Mouse (Mus musculus): ENCODE data around the gene Armc7.
A peak's percentile ranks its signal among the peaks of the same experiment; 100 is the strongest.
"Not testable (repeated sequence)": the region's sequence is repeated elsewhere in the genome, so short reads cannot be mapped to it uniquely, and the experiment has no call there.

Armc7 gene

DNA sequence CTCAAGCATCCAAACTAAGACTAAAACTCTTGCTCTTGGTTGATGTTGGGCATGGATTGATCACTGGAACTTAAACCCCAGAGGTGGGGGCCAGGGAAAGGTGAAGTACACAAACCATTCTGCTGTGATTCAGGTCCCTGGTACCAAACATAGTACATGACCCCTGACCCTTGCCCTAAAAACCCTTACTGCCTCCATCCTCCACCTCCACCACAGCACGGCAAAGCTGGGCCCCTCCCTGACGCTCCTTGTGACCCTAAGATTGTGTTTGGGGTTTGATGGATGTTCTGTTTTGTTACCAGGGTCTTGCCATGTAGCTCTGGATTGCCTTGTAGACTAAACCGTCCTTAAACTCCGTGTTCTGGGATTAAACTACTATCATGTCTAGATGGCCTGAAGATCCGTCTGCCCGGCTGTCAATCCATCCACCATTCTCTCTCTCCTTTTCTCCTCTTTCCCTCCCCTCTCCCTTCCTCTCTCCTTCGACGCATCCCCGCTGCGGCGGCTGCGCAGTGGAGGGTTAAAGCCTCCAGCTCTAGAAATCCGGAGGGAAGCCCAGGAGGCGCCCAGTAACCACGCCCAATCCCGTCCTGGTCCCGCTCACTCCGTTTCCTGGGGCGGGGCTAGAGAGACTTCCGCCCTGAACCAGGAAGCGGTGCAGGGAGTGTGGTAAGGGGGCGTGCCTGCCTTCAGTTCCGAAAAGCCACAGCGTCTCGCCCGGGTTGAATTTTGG lies at the start of gene Armc7:
Armc7 (plus strand) TSS at position 643 of the 733 bp plus-strand sequence.
- DNase-seq: peak; percentile 94

DNA sequence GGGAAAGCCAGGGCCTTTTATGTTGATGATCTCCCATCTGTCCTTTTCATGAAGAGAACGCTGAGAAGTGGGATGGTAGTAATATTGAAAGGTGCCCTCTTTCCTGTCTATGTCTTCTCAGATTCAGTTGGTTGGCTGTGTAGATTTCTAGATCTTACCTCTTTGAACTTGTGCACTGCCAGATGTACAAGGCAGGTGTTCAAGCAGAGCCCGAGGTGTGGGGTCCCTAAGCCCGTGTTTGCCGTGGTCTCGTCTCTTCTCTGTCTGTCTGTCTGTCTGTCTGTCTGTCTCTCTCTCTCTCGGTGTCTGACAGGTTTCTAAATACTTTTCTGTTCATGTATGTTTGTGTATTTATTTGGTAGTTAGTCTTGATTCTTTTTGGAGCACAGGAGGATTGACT lies 49.8 kb upstream of the Armc7 start:
- DNase-seq: no peak

DNA sequence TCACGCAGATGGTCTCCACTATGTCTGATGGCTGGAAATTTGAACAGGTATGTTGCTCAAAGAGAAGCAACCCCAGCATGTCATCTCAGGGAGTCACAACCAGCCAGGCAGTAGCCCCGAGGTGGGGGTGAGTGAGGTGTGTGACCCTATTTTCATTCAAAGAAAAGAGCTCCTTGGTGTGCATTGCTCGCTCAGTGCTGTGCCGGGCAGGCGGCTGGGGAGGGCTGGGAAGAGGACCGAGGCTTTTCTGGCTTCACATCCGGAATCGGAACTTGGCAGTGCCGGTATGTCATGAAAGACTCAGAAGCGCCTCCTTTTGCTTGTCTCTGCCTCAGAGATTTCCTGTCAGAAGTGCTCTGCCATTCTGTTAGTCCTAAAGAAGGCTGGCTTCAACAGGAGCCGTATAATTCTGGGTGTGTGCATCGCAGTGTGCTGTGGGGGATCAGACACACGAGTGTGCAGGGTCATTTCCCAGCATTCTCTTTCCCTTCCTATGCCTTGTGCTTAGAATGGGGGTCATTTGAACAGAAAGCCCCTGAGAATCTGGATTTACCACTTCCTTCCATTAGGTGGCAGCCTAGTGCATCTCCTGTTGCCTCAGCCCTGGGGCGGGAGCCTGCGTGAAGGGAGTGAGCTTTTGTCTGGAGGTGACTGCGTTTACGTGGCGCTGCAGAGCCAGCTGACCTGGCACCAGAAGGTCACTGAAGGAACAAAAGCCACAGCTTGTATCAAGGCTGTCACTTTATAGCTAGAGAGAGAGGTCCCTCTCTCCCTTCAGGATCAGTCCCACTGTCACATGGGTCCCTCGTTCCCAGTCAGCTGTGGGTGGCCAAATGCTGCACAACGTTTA lies 47.8 kb upstream of the Armc7 start:
- peak; percentile 68 for DNase-seq

DNA sequence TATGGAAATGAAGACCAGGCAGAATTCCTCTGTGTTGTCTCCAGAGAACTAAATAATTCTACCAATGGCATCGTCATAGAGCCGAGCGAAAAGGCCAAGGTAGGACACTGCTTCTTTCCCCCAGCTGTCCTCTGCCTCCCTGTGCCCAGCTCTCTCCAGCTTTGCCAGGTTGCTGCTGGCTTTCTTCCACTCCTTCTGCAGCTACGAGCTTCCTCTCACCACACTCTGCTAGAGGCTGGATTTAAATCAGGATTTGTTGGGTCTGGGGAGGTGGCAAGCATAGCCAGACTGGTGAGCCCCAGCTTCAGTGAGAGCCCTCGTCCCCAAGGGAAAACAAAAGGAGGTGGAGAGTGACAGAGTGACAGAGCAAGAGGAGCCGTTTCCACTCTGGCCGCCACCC lies 46.2 kb upstream of the Armc7 start:
- DNase-seq: no peak

DNA sequence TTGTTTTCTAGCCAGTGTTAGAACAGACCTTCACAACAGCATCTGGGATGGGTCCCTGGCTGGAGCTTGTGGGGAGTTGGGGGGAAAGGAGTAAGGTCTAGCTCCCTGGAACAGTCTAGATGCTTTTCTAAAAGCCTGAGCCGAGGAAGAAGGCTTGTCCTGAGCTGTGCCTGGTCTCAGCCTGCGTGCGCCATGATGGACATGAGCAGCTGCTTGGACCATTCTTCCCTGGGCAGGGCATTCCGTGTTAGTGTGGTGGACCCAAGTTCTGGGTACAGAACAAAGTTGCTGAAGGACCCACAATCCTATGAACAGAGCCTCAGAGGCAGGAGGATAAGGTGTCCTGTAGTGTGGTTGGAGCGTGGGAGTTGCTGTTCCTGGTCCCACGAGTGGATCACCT lies 44.9 kb upstream of the Armc7 start:
- no peak for DNase-seq

DNA sequence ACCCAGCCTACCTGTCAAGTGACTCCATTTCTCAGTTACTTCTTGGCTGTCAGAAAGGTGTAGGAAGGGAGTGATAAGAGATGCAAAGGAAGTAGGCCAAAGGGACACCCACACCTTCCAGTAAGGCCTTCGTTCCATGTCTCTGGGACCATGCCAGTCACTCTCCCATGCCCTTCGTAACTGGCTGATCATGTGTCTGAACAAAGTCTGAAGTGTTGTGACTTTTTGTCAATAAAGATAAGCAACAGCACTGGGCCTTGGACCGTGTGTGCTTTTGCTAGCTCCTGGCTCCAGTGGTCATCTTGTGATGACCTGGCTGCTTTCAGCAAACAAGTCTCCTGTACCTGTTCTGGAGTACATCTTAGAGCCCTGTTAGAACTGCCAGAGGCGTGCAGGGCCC lies 42.7 kb upstream of the Armc7 start:
- no peak for DNase-seq

DNA sequence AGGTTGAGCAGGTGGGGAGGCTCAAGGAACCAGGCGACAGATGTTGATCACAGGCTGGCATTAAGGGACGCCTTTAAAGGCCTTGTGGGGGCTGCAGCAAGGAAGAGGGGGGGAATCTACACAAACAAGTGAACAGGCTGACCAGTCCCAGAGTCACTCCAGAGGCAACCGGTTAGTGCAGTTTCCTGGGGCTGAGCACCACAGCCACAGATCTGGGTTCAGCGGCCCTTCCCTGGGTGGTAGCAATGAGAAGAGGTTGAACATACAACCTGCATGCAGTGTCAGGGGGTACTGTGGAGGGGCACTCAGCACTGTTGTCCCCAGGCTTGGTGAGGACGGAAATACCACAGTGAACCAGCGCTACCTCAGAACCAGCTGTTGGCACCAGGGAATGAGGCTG lies 42.1 kb upstream of the Armc7 start:
- DNase-seq: no peak

DNA sequence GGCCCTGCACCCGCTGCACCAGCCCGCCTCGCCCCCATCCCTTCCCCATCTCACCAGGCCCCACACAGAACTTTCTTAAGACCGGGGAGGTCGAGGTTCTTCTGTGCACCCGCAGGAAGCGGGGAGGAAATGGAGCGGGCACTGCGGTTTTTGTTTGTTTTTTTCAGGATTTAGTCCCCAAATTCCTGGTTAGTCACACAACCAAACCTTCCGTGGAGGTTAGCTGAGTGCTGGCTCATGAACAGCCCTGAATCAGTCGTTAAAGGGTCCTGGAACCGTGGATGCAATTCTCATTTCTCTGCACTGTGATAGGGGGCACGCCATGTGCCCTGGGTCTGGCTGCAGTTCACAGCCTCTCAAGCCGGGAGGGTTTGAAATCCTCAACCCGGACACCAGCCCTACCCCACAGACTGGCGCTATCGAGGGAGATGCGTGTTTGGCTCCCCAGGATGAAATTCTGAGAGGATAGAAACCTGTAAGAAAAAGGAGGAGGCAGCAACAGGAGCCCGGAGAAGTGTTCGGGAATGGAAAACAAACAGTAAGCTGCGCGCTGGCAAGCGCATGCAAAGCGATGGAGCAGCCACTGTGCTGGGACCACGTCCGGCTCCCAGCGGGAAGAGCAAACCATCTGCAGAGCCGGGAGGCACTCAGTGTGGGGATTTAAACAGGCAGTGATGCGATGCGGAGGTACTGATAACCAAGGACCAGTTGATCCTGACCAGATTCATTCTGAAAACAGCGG lies 39.7 kb upstream of the Armc7 start:
- peak; percentile 41 for DNase-seq

DNA sequence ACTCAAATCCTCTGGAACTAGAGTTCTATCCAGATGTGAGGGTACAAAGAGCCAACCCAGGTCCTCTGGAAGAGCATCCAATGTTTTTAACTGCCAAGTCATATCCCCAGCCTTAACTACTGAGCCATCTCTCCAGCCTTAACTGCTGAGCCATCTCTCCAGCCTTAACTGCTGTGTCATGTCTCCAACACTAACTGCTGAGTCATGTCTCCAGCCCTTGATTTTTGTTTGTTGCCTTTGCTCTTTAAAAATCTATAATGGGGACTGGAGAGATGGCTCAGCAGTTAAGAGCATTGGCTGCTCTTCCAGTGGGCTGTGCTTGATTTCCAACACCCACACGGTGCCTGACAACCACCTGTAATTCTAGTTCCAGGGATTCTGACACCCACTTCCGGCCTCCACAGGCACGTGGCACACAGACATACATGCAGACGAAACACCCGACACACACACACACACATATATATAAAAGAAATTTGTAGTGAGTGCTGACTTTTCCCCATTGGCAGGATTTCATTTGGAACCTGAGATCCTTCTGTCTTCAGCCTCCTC lies 37.8 kb upstream of the Armc7 start:
- DNase-seq: peak; percentile 42

DNA sequence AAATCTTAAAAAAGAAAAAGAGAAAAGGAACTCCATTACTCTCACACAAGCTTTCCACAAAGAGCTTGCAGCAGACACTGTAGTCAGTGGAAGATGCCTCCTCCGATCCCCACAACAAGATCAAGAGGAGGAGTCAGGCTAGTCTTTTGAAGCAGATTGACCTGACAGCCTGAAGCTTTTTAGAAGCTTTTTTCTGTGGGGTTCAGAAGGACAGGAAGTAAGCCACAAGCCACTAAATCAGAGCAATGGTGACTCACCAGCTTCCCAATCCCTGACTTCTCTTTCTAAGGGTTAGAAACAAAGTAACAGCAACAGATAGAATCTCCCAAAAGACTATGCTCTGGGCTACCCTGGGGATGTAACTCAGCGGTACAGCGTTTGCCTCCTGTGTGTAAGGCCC lies 36.1 kb upstream of the Armc7 start:
- no peak for DNase-seq

DNA sequence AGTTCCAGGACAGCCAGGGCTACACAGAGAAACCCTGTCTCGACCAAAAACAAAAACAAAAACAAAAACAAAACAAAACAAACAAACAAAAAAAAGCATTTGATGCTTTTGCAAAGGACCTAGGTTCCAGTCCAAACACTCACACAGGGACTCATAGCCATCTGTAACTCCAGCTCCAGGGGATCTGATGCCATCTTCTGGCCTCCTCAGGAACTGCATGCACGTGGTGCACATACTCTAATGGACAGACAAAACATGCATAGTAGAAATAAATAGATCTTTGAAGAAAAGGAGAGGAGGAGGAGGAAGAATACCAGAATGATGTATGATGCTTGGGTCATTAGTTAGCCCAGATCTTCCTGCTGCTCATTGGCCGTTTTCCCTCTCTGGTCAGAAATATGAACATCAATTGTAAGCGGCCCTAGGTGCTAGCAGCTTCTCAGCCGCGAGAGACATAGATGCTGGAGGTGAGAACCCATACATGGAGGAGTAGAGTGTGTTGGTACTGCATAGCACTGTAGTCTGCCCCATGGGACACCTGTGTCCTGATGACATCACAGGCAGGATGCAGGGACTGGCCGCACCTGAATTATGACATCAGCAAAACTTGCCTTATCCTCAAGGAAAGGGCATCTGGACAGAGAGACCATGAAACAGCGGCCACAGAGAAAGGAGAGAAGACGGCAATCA lies 35.4 kb upstream of the Armc7 start, which contains the start of gene Trim80:
Trim80 (plus strand) TSS at position 640 of the 690 bp plus-strand sequence.
- DNase-seq: no peak

DNA sequence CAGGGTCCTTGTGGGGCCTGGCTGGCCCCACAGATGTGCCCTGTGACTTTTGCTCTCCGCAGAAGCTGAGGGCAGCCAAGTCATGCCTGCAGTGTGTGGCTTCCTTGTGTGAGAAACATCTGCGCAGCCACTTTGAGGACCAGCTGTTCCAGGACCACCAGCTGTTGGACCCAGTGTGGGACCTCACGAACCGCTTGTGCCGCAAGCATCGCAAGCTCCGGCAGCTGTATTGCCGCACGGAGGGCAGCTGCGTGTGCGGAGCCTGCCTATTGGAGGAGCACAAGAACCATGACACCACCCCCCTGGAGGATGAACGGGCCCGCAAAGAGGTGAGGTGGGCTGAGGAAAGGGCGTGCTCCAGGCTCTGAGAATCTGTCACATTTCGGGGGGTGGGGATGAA lies 34.0 kb upstream of the Armc7 start:
- DNase-seq: no peak

DNA sequence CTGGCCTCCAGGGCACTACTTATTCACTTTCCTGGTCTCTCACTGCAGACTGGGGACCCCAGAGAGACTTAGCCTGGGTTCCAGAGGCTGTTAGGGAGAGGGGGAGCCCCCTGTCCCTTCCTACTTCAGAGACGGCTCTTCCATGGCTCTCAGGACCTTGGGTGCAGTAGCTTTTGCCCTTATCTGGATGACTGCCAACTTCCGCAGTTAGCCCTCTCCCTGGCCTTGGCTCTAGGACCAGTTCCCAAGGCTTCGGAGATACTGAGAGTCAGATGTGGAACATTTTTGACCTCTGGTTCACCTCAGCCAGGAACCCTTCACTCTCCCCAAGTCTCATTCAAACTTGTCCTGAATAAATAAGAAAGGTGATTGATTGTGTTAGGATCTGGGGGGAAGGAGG lies 28.6 kb upstream of the Armc7 start:
- DNase-seq: no peak

DNA sequence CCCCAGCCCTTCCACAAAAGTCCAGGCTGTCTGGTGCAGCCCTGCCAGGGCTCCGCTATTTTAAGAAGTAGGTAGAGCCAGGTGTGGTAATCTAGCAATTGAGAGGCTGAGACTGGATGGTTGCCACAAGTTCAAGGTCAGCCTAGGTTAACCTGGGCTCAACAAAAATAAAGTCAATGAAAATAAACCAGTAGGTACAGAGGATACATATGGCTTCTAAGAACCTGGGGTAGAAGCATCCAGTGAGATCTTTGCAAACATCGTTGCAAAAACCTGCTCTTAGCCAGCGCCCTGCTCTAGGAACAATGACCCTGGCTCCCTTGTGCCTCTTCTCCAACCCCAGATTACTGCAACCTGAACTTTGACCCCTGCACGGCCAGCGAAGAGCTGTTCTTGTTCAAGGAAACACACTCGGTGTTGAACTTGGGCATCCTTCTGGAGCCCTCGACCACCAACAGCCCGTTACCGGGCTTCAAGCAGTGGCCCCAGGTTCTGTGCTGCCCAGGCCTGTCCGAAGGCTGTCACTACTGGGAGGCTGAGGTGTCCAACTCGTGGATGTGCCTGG lies 28.1 kb upstream of the Armc7 start:
- DNase-seq: no peak

DNA sequence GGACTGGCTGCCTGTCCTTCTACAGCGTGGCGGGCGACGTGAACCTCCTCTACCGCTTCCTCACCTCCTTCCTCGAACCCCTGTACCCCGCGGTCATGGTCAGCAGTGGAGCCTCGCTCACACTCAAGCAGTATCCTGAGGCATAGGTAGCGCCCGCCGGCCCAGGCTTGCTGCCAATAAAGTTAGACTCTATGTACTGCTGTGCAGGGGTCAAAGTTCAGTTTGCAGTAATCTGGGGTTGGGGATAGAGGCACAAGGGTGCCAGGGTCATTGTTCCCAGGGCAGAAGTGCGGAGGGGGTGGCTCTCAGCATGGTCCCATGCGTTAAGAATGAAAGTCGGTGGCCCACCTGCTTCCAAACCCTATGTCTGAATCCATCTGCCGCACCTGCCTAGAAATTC lies 27.4 kb upstream of the Armc7 start:
- DNase-seq: no peak

DNA sequence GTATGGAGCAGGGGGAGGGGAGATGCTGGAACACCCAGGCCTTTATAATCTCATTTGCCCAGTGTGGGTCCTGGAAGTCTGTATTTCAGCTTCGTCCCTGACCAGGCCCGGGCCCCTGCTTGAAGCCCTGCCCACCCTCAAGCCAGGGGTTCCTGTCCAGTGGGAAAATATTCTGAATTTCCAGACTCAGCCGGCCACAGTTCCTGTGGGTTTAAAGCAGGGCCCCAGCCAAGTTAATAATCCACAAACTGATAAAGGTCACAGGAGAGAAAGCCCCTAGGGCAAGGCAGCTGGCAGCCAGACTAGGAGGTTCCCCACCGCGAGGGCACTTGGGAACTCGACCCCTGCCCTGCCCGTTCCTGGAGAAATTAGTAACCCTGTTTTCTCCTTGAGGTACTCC lies 26.5 kb upstream of the Armc7 start:
- no peak for DNase-seq

DNA sequence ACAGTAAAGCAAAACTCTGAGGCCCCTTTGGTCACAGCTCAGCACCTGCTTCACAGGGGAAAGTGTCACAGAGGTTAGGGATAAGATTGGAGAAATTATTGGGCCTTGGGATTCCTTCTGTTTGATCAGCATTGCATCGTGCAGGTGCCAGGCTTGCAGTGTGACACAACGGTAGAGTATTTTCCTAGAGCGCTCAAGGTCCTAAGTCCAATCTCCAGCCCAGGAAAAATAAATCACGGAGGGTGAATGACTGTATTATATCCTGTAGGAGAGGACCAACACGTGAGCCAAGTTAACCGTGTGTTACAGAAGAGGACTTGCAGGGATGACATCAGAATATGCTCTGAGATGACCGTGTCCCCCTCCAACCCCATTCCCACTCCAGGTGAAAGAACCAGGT lies 25.3 kb upstream of the Armc7 start:
- no peak for DNase-seq

DNA sequence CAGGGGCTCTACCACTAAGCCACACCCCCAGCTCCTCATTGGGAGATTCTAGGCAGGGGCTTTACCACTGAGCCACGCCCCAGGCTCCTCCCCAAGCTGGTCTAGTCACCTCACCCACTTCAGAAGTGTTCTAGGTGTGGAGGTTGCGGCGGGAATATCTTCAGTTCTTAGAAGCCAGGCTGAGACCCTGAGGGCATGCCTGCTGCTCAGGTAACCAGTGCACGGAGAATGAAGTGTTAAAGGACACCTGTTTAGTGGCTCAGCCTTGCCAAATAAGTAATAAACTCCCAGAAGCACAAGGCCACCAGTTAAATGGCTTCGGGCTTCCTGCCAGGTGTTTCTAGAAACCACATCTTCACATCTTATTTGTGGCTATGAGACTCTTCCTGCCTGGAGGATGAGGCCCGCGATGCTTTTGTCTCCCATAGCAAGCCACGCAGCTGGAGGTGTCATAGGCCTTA lies 23.7 kb upstream of the Armc7 start:
- no peak for DNase-seq

DNA sequence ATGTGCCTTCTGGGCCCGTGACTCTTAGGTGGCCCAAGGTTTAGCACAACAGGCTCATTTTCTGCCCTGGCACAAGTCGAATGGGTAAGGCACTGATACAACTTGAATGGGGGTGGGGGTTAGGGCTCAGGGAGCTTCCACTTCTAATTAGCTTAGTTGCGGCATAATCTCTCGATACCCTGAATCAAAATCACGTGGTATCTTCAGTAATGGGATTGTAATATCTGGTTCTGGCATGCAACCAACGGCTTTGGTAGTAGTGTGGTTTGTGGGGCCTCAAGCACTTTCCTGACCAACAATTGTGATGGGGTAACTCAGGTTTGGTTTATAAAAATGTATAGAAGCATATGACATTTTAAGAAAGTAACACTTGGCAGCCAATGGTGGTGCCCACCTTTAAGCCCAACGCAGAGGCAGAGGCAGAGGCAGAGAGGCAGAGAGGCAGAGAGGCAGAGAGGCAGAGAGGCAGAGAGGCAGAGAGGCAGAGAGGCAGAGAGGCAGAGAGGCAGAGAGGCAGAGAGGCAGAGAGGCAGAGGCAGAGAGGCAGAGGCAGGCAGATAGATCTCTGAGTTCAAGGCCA lies 23.1 kb upstream of the Armc7 start:
- no peak for DNase-seq

DNA sequence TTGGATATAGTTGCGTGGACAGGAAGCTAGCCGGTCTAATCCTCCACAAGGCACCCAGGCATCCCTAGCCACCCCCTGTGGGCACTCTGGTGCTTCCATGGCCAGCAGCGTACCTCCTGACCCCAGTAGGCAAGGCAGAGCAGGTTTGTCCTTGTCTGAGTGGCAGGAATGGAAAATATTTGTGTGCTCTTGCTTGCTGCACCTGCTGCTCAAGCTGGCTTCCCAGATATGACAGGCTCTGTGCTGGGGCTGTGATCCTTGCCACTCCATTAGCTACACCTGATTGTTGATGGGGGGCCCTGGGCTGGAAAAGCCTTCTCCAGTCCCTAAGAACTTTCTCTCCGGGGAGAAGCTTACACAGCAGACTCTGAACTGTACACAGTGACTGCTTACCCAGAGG lies 22.2 kb upstream of the Armc7 start:
- no peak for DNase-seq

DNA sequence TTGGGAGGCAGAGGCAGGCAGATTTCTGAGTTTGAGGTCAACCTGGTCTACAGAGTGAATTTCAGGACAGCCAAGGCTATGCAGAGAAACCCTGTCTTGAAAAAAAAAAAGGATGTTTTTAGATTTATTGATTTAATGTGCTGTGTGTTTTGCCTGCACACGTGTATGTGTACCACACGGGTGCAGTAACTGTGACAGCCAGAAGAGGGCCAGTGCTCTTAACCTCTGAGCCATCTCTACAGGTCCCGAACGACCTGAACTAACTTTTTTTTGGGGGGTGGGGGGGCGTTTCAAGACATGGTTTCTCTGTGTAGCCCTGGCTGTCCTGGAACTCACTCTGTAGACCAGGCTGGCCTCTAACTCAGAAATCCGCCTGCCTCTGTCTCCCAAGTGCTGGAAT lies 20.6 kb upstream of the Armc7 start:
- DNase-seq: not testable (repeated sequence)

DNA sequence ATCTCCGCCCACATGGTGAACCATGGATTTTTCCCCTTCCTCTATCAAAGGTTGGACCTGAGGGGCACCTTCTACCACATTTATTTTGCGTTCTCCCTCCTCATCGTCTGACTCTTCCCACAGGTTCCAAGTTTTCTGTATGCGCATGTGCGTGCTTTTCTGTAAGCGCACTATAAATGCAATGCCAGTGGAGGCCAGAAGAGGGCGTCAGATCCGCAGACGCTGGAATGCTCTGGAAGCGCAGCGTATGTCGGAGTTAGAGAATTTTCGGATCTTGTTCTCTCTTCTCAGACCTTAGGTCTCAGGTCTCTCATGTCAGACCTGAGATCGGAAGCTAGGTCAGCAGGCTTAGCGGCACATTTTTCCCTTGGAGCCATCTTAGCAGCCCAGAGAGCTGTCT lies 19.8 kb upstream of the Armc7 start:
- no peak for DNase-seq
